Mouse (Mus musculus) adrenal gland, adult 8-10 months (tissue): ENCODE results near the gene Osbp. TPM values are rescaled to one million over a fixed set of nuclear protein-coding genes. Genes with fewer than 3 reads are reported as not detected.
A peak's percentile ranks its signal among the peaks of the same experiment; 100 is the strongest.

Experiments
- DNase-seq: peaks from one replicate; pipeline ENCODE4 v3.0.0; 2022
- microRNA-seq, 2 experiments: library from miRNA; unstranded; fragments of <30 nt; microRNA quantifications; one replicate each; pipeline ENCODE4 v1.2.0; 2022
- total RNA-seq, 4 experiments: library from RNA; stranded (reverse); gene quantifications; 2 replicates each; pipeline ENCODE4 v1.2.4; 2022

Gene Osbp
- total RNA-seq, 4 experiments from 2014 or later = 96.8 to 109 (median 102) TPM

DNA sequence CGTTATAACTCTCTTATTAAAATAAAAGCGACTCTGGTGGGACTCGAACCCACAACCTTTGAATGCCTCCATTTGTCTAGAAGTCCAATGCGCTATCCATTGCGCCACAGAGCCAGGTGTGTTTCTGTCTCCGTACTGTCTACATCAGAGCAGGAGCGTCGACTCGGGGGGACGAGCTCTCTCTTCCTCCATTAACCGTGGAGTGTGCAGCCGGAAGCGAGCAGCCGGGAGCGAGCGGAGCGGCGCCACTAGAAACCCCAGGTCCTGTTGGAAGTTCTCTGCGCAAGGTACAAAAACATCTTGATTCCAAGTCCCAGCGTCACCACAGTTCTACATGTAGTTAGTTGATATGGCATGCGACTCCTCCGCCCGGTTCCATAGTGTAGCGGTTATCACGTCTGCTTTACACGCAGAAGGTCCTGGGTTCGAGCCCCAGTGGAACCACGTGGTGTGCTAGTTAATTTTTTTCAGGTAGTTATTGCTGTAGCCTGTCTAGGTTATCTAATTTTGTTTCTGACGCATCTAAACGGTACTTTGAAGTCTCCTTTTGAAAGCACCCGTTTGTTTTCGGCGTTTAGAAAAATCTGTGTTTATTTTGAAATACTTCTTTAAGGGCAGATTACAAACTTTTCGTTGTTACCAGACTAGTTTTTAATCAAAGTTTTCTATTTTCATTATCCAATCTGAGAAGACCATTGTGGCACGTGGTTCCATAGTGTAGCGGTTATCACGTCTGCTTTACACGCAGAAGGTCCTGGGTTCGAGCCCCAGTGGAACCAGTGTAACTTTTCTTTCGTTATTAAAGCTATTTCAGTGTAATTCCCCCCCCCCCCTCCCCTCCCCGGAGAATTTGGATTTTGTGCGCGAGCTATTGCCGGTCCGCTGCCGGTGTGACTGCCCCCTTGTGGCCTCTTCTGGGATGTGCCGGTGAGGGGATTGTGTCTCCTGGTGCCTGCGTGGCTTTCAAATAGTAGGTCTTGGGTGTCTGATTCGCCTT is 46.1 kb downstream of the Osbp start:
- DNase-seq = peak; percentile 87

DNA sequence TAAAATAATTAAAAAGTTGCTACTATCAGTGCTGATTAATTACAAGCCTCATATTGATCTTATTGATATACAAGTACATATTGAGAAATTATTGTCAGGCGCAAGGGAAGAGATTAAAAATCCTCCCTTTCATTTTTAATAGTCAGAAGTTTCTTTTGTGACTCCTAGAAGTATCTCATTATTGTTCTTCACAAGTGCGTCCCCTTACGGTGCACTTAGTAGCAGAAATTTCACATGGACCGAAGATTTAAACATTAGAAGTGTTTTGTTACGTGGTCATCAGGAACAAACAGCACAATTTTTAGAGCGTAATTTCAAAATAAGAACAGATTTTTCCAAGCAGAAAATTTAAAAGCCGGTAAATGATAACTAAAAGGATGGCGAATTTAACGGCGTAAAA is 46.9 kb downstream of the Osbp start:
- DNase-seq = no peak

DNA sequence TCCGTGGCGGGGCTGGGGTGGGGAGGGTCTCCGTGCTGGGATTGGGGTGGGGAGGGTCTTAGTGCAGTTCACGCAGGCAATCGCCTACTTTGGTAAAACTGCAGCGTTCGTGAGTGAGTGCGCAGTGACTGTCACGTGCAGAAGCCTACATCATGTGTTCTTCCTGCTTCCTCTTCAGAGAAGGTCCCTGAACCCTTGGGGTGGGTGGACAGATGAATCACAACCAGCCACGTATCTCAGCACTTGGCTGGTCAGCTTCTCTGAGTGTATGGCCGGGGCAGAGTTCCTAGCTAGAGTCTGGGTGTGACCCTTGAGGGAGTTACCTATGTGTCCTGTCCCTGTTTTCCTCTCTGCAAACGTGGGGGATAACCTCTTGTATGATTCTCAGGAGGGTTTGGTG is 47.5 kb downstream of the Osbp start:
- DNase-seq = peak; percentile 81

DNA sequence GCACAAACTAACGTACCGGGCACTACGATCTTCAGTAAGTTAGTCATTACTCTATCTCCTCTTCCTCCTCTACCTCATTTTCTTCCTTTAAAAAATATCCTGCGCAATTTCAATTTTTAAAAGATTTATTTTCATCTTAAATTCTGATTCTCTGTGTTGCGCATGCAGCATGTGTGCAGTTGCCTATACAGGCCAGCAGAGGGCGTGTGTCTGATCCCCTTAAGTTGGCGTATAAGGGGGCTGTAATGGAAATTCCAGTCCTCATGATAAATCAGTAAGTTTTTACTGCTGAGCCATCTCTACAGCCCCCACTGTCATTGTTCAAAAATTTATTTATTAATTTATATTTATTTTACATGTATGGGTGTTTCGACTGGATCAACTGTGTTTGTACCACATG is 50.0 kb downstream of the Osbp start:
- no peak for DNase-seq

DNA sequence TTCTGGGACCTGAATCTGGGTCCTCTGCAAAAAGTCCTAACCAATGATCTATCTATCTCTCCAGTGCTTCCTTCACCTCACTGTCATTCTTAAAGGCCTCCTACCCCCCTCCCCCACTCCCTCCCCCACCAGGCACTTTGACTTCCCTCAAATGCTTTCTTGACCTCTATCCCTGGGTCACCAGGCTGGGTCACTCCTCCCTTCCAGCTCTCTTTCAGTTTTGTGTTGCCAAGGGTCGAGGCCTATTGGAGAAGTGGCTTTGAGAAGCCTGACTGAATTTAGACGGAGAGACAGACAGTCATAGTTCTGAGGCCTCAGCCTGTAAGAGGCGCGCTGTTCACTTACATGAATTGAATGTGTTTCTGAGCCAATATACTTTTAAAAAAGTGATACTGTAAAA is 50.5 kb downstream of the Osbp start:
- DNase-seq = no peak

DNA sequence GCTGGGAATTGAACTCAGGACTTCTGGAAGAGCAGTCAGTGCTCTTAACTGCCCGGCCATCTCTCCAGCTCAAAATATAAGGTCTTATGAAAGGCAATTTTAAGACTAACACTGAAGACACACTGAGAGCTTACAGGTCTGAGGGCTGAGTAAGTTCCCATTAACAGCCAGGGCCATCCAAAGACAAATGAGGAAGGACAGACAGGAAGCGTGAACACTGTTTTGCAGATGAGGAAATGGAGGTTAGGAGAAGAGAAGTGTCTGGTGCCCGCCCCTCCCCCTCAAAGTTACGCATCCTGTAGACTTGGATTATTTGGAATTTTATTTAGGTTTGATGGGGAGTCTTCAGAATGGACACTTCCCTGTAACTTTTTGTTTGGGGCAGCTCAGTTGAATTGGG is 58.4 kb downstream of the Osbp start:
- no peak for DNase-seq

DNA sequence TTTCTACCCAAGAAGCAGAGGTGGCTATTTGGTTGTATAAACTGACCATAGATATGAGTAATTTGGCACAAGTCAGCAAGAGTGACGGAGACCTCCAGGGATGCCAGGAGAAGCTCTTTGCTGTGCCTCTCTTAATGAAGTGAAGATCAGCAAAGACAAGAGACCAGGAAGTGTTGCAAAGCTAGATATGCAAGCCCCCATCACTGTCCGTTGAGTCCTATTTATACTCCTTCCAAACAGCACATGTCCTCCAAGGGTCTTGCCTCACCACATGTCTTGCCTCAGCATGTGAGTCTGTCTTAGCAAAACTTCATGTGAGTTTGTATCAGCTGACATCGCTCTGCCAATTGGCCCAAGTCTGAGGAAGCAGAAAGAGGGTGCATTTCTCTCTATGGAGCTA is 59.6 kb downstream of the Osbp start:
- no peak for DNase-seq

DNA sequence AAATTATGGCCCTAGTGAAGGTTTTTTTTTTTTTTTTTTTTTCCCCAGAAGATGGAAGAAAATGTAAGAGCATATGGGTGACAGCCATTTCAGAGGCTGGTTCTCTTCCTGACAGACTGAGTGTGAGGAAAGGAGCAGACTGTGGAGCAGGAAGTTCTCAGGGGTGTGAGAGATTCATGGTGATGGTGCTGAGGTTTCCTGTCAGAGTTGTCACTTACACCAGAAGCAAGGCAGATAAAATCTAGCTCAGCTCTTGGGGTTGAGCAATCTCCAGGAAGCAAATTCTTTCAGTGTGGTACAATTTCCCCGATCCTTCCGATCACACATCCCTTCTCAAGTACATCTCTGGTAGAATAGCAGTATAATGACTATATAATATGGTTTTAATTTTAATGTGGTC is 60.9 kb downstream of the Osbp start:
- no peak for DNase-seq

DNA sequence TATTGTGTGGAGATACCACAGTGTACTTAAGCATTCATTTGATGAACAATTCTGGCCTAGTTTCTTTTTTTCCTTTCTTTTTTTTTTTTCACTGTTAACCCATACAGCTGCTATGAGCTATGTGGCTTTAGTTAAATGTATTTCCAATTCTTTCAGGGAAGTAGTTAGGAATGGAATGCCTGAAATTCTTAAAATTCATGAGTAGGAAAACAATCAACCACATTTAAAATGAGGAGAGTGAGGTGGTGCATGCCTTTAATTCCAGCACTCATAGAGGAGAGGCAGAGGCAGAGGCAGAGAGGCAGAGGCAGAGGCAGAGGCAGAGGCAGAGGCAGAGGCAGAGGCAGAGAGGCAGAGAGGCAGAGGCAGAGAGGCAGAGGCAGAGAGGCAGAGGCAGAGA is 72.0 kb downstream of the Osbp start:
- no peak for DNase-seq

DNA sequence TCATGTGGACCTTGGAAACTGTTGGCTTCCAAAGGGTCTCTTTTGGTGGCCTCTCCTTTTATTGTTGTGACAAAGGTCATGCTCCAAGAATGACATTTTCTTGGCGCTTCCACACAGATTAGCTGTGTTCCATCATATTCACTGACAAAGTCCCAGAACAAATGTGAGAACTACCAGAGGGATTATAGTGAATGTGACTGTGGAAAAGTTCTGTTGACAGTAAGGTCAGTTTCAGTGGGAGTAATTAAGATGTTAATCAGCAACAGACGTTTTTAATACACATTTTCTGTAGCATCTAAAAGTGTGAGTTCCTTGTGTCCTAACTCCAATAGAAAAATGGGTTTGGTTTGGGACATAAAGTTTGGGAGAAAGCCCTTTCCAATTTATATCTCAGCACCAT is 75.5 kb downstream of the Osbp start, which contains the start of gene Olfr1423:
Gene Olfr1423, minus strand, starts transcription at position 101 of the 400 bp plus-strand sequence.
- DNase-seq = no peak

DNA sequence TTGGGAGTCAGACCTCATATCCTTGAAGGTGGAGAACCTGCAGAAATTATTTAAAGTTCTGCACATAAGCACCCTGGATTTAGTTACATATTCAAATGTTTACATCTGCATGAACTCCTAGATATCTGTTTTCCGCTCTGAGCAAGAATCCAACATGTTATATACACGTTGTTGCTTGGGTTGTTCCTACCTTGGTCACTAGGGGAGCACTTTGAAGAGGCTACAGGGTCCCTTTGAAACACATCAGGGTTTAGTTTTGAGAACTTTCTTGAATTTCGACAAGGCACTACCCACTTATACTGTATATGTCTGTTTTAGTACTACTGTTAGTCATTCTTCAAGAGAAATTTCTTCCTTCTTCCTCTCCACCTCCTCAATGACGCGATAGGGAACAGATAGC is 77.4 kb downstream of the Osbp start:
- DNase-seq = no peak

Small RNA genes within 50 kb of the gene (microRNA-seq; reads per million reads assigned to microRNA genes)
- 1.0 to 1.2 reads per million in 2 experiments for gene Mir6994

Other genes starting within 250 kb of the Osbp start
- gene Gif, start 218.4 kb upstream of the Osbp start, total RNA-seq = not detected
- gene Mrpl16, start 195.6 kb upstream of the Osbp start, total RNA-seq = 10 to 100 TPM; 68.1 to 71.4 (median 68.8) TPM
- gene Stx3, start 146.5 kb upstream of the Osbp start, total RNA-seq = 10 to 100 TPM; 10.4 to 18.8 (median 14.2) TPM
- not detected for gene Olfr1417, start 126.7 kb upstream of the Osbp start, total RNA-seq
- not detected for gene Olfr1418, start 104.9 kb upstream of the Osbp start, total RNA-seq
- not detected for gene Olfr1419, start 90.8 kb upstream of the Osbp start, total RNA-seq
- gene Olfr1420, start 79.4 kb upstream of the Osbp start, total RNA-seq = not detected
- 10 to 100 TPM; 23.1 to 28.0 (median 25.6) TPM for gene Patl1, start 53.5 kb upstream of the Osbp start, total RNA-seq
- gene Olfr1423, start 75.4 kb downstream of the Osbp start, total RNA-seq = not detected
- not detected for gene Olfr1424, start 96.7 kb downstream of the Osbp start, total RNA-seq
- not detected for gene Olfr1425, start 111.8 kb downstream of the Osbp start, total RNA-seq
- gene Olfr1426, start 126.1 kb downstream of the Osbp start, total RNA-seq = not detected
- not detected for gene Olfr1427, start 137.4 kb downstream of the Osbp start, total RNA-seq
- not detected for gene Olfr1428, start 150.0 kb downstream of the Osbp start, total RNA-seq
- gene Olfr76, start 157.3 kb downstream of the Osbp start, total RNA-seq = not detected
- not detected for gene Olfr1555-ps1, start 204.2 kb downstream of the Osbp start, total RNA-seq
- gene Olfr1431, start 234.7 kb downstream of the Osbp start, total RNA-seq = not detected